Mouse (Mus musculus) retina, postnatal 1 day (tissue): Measurements from ENCODE around the gene Gm11596.
"Not testable (repeated sequence)": the region's sequence is repeated elsewhere in the genome, so short reads cannot be mapped to it uniquely, and the experiment has no call there.

Source experiments
- DNase-seq: peaks from one replicate; pipeline ENCODE4 v3.0.0-alpha.2; 2012

Gene Gm11596

DNA sequence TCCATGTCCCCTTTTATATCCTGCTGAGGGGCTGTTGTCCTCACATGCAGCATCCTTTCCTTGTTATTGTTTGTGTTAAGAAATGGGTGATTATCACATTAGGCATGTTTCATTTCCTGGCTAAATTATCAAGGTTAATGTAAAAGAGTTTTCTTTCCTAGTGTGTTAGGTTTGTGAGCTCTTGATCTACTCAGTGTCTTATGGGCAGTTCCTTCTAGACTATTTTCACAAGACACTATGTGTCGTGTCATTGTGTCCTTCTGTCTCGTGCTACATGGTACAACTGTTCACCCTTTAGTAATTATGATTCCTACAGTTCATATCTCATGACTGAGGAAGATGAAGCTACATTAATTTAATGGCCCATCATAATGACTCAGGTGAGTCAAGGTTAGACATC, at the start of gene Gm11596:
Gm11596 (minus strand) TSS at position 101 of the 400 bp plus-strand sequence.
- no peak for DNase-seq

DNA sequence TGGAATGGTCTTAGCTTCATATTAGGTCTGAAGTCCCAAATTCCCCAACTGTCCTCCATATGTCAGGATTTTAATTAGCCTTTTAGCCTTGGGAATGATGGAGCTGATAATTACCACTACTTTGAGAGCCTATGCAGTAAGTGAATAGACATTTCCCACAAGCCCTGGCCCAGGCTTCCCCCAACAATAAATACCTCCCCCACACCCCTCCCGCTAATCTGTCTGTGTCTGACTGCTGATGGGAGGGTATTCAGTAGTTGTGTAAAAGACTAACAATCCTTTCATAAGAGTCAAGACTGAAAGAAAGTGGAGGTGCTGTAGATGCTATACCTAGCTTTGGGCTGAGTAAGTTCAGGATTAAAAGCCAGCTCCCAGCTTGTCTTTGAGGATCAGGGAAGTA, 48.9 kb upstream of the Gm11596 start:
- DNase-seq: peak; percentile 2

DNA sequence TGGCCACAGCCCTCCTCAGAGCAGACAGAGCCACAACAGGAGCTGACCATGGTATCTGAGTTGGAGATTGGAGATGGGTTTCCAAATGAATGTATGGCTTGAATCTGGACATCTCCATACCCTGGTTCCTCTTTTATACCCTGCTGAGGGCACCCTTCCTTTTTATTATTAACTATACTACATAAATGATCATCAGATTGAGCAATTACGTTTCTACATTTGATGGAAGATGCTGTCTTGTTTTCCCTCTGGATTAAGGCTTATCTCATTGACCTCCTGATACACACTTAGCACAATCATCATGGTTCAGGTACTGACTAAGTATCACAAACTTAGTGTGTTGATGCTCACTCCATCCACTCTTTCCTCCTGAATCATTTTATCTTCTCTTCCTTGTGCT, 44.7 kb upstream of the Gm11596 start, which contains the start of gene 2300003K06Rik:
2300003K06Rik (minus strand) TSS at position 101 of the 400 bp plus-strand sequence.
- DNase-seq: no peak

DNA sequence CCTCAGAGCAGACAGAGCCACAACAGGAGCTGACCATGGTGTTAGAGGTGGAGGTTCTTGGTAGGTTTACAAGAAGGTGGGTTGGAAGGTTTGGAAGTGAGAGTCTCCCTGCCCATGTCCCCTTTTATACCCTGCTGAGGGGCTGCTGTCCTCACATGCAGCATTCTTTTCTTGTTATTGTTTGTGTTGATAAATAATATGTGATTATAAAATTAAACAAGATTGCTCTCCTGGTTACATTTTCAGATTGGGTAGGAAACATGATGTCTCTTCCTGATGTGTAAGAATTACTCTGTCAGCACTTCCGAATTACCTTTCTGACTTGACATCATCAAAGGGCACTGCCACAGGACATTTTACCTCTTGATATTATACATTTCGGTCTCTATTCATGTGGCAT, 22.3 kb upstream of the Gm11596 start, which contains the start of gene Gm11564:
Gm11564 (minus strand) TSS at position 101 of the 400 bp plus-strand sequence.
- DNase-seq: not testable (repeated sequence)

DNA sequence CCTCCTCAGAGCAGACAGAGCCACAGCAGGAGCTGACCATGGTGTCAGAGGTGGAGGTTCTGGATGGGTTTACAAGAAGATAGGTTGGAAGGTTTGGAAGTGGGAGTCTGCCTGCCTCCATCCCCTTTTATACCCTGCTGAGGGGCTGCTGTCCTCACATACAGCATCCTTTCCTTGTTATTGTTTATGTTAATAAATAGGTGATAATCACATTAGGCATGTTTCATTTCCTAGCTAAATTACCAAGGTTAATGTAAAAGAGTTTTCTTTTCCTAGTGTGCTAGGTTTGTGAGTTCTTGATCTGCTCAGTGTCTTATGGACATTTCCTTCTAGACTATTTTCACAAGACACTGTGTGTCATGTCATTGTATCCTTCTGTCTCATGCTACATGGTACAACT, 16.5 kb upstream of the Gm11596 start, which contains the start of gene Krtap4-13:
Krtap4-13 (minus strand) TSS at position 101 of the 400 bp plus-strand sequence.
- DNase-seq: not testable (repeated sequence)

DNA sequence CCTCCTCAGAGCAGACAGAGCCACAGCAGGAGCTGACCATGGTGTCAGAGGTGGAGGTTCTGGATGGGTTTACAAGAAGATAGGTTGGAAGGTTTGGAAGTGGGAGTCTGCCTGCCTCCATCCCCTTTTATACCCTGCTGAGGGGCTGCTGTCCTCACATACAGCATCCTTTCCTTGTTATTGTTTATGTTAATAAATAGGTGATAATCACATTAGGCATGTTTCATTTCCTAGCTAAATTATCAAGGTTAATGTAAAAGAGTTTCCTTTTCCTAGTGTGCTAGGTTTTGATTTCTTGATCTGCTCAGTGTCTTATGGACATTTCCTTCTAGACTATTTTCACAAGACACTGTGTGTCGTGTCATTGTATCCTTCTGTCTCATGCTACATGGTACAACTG, 11.1 kb upstream of the Gm11596 start, which contains the start of gene Gm11554:
Gm11554 (minus strand) TSS at position 101 of the 400 bp plus-strand sequence.
- DNase-seq: not testable (repeated sequence)

DNA sequence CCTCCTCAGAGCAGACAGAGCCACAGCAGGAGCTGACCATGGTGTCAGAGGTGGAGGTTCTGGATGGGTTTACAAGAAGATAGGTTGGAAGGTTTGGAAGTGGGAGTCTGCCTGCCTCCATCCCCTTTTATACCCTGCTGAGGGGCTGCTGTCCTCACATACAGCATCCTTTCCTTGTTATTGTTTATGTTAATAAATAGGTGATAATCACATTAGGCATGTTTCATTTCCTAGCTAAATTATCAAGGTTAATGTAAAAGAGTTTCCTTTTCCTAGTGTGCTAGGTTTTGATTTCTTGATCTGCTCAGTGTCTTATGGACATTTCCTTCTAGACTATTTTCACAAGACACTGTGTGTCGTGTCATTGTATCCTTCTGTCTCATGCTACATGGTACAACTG, 5.6 kb upstream of the Gm11596 start, which contains the start of gene Gm11569:
Gm11569 (minus strand) TSS at position 101 of the 400 bp plus-strand sequence.
- DNase-seq: not testable (repeated sequence)

DNA sequence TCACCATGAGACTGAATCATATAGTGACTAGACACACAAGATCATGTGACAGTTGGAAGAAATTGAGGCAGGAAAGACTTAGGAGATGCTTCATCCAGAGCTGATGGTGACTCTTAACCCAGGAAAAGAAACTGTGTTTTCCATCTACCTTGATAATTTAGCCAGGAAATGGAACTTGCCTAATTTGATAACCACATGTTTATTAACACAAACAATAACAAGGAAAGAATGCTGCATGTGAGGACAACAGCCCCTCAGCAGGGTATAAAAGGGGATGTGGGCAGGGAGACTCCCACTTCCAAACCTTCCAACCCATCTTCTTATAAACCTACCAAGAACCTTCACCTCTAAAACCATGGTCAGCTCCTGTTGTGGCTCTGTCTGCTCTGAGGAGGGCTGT, 8.4 kb downstream of the Gm11596 start, which contains the start of gene Krtap4-9:
Krtap4-9 (plus strand) TSS at position 301 of the 400 bp plus-strand sequence.
- DNase-seq: not testable (repeated sequence)

DNA sequence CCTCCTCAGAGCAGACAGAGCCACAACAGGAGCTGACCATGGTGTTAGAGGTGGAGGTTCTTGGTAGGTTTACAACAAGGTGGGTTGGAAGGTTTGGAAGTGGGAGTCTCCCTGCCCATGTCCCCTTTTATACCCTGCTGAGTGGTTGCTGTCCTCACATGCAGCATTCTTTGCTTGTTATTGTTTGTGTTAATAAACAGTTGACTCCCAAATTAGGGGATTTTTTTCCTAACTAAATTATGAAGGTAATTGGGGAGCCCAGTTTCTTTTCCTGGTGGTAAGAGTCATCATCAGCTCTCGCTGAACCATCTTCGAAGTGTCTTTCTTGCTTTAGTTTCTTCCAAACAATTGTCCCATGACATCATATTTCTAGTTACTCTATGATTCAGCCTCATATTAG, 12.7 kb downstream of the Gm11596 start, which contains the start of gene Krtap4-8:
Krtap4-8 (minus strand) TSS at position 101 of the 400 bp plus-strand sequence.
- DNase-seq: no peak

DNA sequence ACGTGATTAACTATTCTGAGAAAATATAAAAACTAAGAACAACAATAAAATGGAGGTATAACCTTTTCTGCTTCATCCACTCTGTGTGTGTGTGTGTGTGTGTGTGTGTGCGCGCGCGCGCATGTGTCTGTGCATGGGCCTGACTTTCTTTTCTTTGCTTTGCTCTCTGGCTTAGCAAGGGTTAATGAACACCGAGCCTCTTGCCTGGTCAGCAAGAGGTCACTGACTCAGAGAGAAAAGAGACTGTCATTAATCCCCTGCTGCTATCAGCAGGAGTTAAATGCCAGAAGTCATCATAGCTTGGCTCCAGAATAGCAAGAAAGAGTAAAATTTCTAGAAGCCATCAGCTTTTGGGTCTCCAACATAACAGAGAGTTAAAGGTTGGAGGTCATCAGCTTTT, 14.9 kb downstream of the Gm11596 start:
- peak; percentile 1 for DNase-seq

DNA sequence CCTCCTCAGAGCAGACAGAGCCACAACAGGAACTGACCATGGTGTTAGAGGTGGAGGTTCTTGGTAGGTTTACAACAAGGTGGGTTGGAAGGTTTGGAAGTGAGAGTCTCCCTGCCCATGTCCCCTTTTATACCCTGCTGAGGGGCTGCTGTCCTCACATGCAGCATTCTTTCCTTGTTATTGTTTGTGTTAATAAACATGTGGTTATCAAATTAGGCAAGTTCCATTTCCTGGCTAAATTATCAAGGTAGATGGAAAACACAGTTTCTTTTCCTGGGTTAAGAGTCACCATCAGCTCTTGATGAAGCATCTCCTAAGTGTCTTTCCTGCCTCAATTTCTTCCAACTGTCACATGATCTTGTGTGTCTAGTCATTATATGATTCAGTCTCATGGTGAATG, 20.5 kb downstream of the Gm11596 start, which contains the start of gene Gm11595:
Gm11595 (minus strand) TSS at position 101 of the 400 bp plus-strand sequence.
- not testable (repeated sequence) for DNase-seq

DNA sequence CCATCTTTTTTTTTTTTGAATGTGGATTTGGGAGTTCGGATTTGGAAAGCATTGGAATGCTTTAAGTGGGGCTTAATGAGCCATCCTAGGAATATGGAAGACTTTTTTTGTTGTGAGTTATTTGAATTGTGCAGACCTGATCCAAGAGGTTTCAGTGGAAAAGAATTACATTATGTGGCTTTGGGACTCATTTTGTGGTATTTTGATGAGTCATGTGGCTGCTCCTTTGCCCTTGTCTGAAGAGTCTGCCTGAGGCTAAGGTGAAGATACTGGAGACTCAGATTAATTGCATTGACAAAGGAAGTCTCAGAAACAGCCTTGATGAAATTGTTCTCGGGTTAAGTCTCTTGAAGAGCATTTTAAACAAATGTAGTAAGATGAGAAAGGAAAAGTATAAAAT, 24.9 kb downstream of the Gm11596 start:
- DNase-seq: no peak

DNA sequence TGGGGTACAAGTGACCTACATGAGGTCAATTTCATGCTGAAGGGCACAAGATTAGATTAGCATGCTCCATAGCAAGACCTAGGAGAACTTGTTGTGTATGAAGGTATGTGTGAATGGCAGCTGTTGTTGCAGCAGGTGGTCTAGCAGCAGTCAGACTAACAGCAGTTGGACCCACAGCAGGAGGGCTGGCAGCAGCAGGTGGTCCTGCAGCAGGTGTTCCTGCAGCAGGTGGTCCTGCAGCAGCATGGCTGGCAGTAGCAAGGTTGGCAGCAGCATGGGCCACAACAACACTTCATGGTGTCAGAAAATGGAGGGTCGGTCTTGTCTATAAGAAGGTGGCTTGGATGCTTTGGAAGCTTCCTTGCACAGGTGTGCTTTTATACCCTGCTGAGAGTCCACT, 34.4 kb downstream of the Gm11596 start:
- DNase-seq: no peak

DNA sequence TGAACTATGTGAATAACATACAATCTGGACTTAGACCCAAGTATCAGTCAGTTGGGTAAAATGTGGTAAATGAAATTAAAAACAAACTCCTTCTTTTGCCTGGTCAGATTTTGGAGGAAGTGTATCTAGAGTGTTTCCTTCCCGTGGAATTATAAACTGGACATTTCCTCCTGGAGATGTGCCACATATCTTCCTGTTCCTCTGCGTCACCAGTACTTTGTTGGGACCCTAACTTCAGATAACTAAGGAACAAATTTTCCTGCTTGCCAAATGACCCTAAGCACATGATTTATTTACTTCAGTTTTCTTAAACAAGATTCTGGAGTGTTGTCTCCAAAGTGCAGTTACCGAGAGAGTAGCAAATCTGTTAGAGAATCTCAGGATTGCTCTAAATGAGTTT, 49.3 kb downstream of the Gm11596 start:
- DNase-seq: no peak
